ENCODE assay signal across 8 mouse cellular contexts in the genomic region with DNA sequence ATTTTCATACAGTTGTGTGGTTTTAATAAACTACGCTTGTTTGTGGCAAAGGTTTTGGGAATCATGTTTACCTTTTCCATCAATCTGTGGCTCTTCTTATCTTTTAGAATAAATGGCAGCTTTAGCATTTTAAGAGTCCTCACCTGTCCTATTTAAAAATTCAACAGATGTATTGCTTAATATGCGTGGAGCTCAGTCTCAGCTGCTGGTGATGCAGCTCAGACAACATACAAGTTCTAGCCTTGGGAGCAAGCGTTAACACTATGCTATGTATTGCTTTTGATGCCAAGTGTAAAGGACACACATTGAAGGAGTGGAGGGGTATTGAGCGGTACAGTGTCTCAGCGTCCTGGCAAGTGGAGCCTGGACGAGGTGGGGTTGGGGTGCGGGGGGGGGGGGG. TPM values are rescaled to one million over a fixed set of nuclear protein-coding genes. Genes with fewer than 3 reads are reported as not detected.
DNase-seq lines count a peak whose midpoint lies in the region; ATAC-seq and TF ChIP-seq lines count a peak whose summit lies in the region.

No protein-coding gene starts in this region.

- peak overlapping the region; percentile 98 for H3K4me2 ChIP-seq in CH12.LX (ENCODE audit: insufficient read depth, low read depth, poor library complexity, severe bottlenecking)
- H3K4me2 ChIP-seq in forebrain, embryonic 12.5 days = peak overlapping the region; percentile 60
- H3K4me2 ChIP-seq in liver, embryonic 15.5 days = peak overlapping the region; percentile 90

- peaks cover 24% of the 10 kb centered on the region for H3K4me1 ChIP-seq in erythroblast, embryonic 14.5 days (ENCODE audit: control insufficient read depth)
- H3K4me1 ChIP-seq in CH12.LX (ENCODE audit: control insufficient read depth in 1 of 2, insufficient read depth in 2 of 2) = peaks cover 0 to 19% of the 10 kb centered on the region in 2 experiments; a peak in 2 of 4 replicates
- peaks cover 18% of the 10 kb centered on the region for H3K4me1 ChIP-seq in forebrain, embryonic 12.5 days
- peaks cover 17% of the 10 kb centered on the region for H3K4me1 ChIP-seq in liver, embryonic 15.5 days (replicated peaks)

- H3K27ac ChIP-seq in CH12.LX (ENCODE audit: insufficient read depth, low read depth) = no peak overlapping the region
- no peak overlapping the region for H3K27ac ChIP-seq in forebrain, embryonic 12.5 days
- peak overlapping the region; percentile 87 for H3K27ac ChIP-seq in liver, embryonic 15.5 days (replicated peaks)

- no peak for TF ChIP-seq CTCF in CH12.LX (conservative IDR thresholded peaks at IDR 0.05 in 1 of 2, IDR thresholded peaks at IDR 0.05 in 1 of 2; ENCODE audit: low read depth in 2 of 2, low read length in 2 of 2)

- no peak for TF ChIP-seq EP300 in CH12.LX (IDR thresholded peaks at IDR 0.05; ENCODE audit: low read length)

- H3K4me3 ChIP-seq in erythroblast, embryonic 14.5 days (replicated peaks) = peak overlapping the region; percentile 87
- peak overlapping the region; percentile 64 to 100 (median 98) for H3K4me3 ChIP-seq in CH12.LX (replicated peaks in 1 of 3; ENCODE audit: low read depth in 2 of 3, low read length in 2 of 3, poor library complexity in 1 of 3)
- H3K4me3 ChIP-seq in forebrain, embryonic 12.5 days (replicated peaks) = peak overlapping the region; percentile 78
- H3K4me3 ChIP-seq in liver, embryonic 15.5 days (replicated peaks) = peak overlapping the region; percentile 85

- peaks cover 22% of the 10 kb centered on the region for H3K79me2 ChIP-seq in CH12.LX (replicated peaks; ENCODE audit: control insufficient read depth, extremely low read depth, insufficient read depth, poor library complexity, severe bottlenecking)

- WGBS in forebrain, embryonic 12.5 days = 15% methylated on average over 6 of the region's 7 CpGs
- WGBS in liver, embryonic 15.5 days (ENCODE audit: insufficient replicate concordance) = 2% methylated on average over 7 of the region's 7 CpGs

- TF ChIP-seq POLR2A in CH12.LX (IDR thresholded peaks at IDR 0.05; ENCODE audit: low read depth, low read length) = no peak

- no peak for ATAC-seq in erythroblast, adult 5-6 weeks (replicated peaks; ENCODE audit: low FRiP score, poor library complexity, severe bottlenecking)
- no peak for ATAC-seq in forebrain, embryonic 12.5 days (ENCODE audit: low FRiP score)
- no peak for ATAC-seq in liver, embryonic 15.5 days (ENCODE audit: insufficient read depth)

- peak overlapping the region; percentile 87 for H3K9ac ChIP-seq in CH12.LX (ENCODE audit: insufficient read depth, low read depth)
- H3K9ac ChIP-seq in forebrain, embryonic 12.5 days = peak overlapping the region; percentile 71
- peak overlapping the region; percentile 87 for H3K9ac ChIP-seq in liver, embryonic 15.5 days

- H3K27me3 ChIP-seq in erythroblast, embryonic 14.5 days (ENCODE audit: control insufficient read depth) = no peaks in the 10 kb centered on the region
- no peaks in the 10 kb centered on the region for H3K27me3 ChIP-seq in CH12.LX (replicated peaks)
- no peaks in the 10 kb centered on the region for H3K27me3 ChIP-seq in forebrain, embryonic 12.5 days
- H3K27me3 ChIP-seq in liver, embryonic 15.5 days = no peaks in the 10 kb centered on the region

- in situ Hi-C loops in CH12.LX (cut with MboI; ENCODE audit: low pct_ligation_motif_present, low pct_unique_long_range_greater_than_20kb, low sequenced_read_pairs) = loop anchor here (5.0 kb wide), 1 partner anchor 34 kb away; the partner anchor contains the start of gene Nr1d2

- TF ChIP-seq RAD21 in CH12.LX (IDR thresholded peaks at IDR 0.05; ENCODE audit: low read depth, low read length) = no peak

- H3K9me3 ChIP-seq in erythroblast, embryonic 14.5 days (ENCODE audit: control insufficient read depth, low read length) = no peaks in the 10 kb centered on the region
- H3K9me3 ChIP-seq in CH12.LX (replicated peaks; ENCODE audit: low read length) = no peaks in the 10 kb centered on the region
- no peaks in the 10 kb centered on the region for H3K9me3 ChIP-seq in forebrain, embryonic 12.5 days
- H3K9me3 ChIP-seq in liver, embryonic 15.5 days (replicated peaks) = no peaks in the 10 kb centered on the region

- dilution Hi-C loops in CH12.LX (cut with MboI; ENCODE audit: extremely low pct_ligation_motif_present, extremely low pct_unique_long_range_greater_than_20kb, low sequenced_read_pairs) = no loop called here

- H3K36me3 ChIP-seq in erythroblast, embryonic 14.5 days (ENCODE audit: control insufficient read depth) = peaks cover 34% of the 10 kb centered on the region
- peaks cover 20 to 42% of the 10 kb centered on the region in 2 experiments for H3K36me3 ChIP-seq in CH12.LX (replicated peaks in 1 of 2; ENCODE audit: control insufficient read depth in 1 of 2, insufficient read depth in 1 of 2, low read length in 1 of 2)
- peaks cover 20% of the 10 kb centered on the region for H3K36me3 ChIP-seq in forebrain, embryonic 12.5 days (replicated peaks)
- peaks cover 19% of the 10 kb centered on the region for H3K36me3 ChIP-seq in liver, embryonic 15.5 days (replicated peaks)

- DNase-seq in CH12.LX (ENCODE audit: extremely low read depth) = no peak
- DNase-seq in B cell, adult 2 months = no peak
- DNase-seq in urinary bladder, adult 18-20 months (ENCODE audit: low spot score in 2 of 2) = no peak
- DNase-seq in kidney, adult 11 months = no peak

TF ChIP-seq in CH12.LX, 34 proteins besides CTCF, POLR2A, EP300 and RAD21 (continues in another document):
- TF ChIP-seq PAX5 (IDR thresholded peaks at IDR 0.05; ENCODE audit: low read length) (no peak), MYC (IDR thresholded peaks at IDR 0.05; ENCODE audit: low read depth, low read length) (no peak), TCF12 (IDR thresholded peaks at IDR 0.05; ENCODE audit: low read depth, low read length) (no peak), SMC3 (IDR thresholded peaks at IDR 0.05; ENCODE audit: low read depth, low read length) (no peak), MXI1 (IDR thresholded peaks at IDR 0.05; ENCODE audit: low read depth, low read length) (no peak), ZC3H11A (IDR thresholded peaks at IDR 0.05; ENCODE audit: low read depth, low read length) (no peak), ELF1 (IDR thresholded peaks at IDR 0.05; ENCODE audit: low read depth, low read length) (no peak), ETS1 (conservative IDR thresholded peaks at IDR 0.05; ENCODE audit: low read depth, low read length) (no peak), POLR2AphosphoS2 (IDR thresholded peaks at IDR 0.05; ENCODE audit: low read depth, low read length) (no peak), MAZ (IDR thresholded peaks at IDR 0.05; ENCODE audit: low read depth, low read length) (no peak), ZKSCAN1 (IDR thresholded peaks at IDR 0.05; ENCODE audit: borderline replicate concordance, low read depth, low read length) (no peak), MEF2A (IDR thresholded peaks at IDR 0.05; ENCODE audit: borderline replicate concordance, low read depth, low read length) (no peak), E2F4 (IDR thresholded peaks at IDR 0.05; ENCODE audit: insufficient replicate concordance, low read depth, low read length) (no peak), ZMIZ1 (IDR thresholded peaks at IDR 0.05; ENCODE audit: low read depth, low read length) (no peak), NELFE (IDR thresholded peaks at IDR 0.05; ENCODE audit: low read depth, low read length) (no peak), UBTF (IDR thresholded peaks at IDR 0.05; ENCODE audit: low read depth, low read length) (no peak), CHD2 (IDR thresholded peaks at IDR 0.05; ENCODE audit: low read length) (no peak)

RNA-seq across cellular contexts. Expression of gene Rpl15, which starts 0.5 kb away (rescaled TPM):
- 18.6 and 34.1 TPM in 2 replicates for polyA plus RNA-seq in erythroblast, embryonic 14.5 days (2012)
- total RNA-seq in erythroblast, adult 5-6 weeks (2015; ENCODE audit: low replicate concordance) = 481 and 533 TPM in 2 replicates
- 416 and 508 TPM in 2 replicates for total RNA-seq in erythroblast, adult 5-6 weeks (2017; ENCODE audit: low replicate concordance)
- total RNA-seq in CH12.LX (2012; rRNA removed) (2,059 and 2,113 TPM in 2 replicates), CH12.LX (2014; rRNA removed) (2,291 and 2,467 TPM in 2 replicates)
- 753 and 1,059 TPM in 2 replicates for polyA plus RNA-seq in CH12.LX (2012; ENCODE audit: insufficient read length, low read depth)
- polyA plus RNA-seq in forebrain, embryonic 12.5 days (2016; fragmentation: Nextera tagmentation; extraction: Ambion mirVana) = 340 and 366 TPM in 2 replicates
- polyA plus RNA-seq in liver, embryonic 15.5 days (2015; fragmentation: Nextera tagmentation; extraction: Ambion mirVana) = 195 and 231 TPM in 2 replicates

RNA-seq across cellular contexts. Expression of gene Nkiras1, which starts 0.7 kb away (rescaled TPM):
- polyA plus RNA-seq in erythroblast, embryonic 14.5 days (2012) = 0.07 and 0.10 TPM in 2 replicates
- 0.21 TPM in 1 of 2 replicates, not detected in the other for total RNA-seq in erythroblast, adult 5-6 weeks (2015; ENCODE audit: low replicate concordance)
- 2.4 and 3.5 TPM in 2 replicates for total RNA-seq in erythroblast, adult 5-6 weeks (2017; ENCODE audit: low replicate concordance)
- total RNA-seq in CH12.LX (2012; rRNA removed) = 5.5 and 6.6 TPM in 2 replicates
- 9.2 and 10.7 TPM in 2 replicates for total RNA-seq in CH12.LX (2014; rRNA removed)
- polyA plus RNA-seq in CH12.LX (2012; ENCODE audit: insufficient read length, low read depth) = 9.8 and 12.5 TPM in 2 replicates
- polyA plus RNA-seq in forebrain, embryonic 12.5 days (2016; fragmentation: Nextera tagmentation; extraction: Ambion mirVana) = 17.5 and 19.3 TPM in 2 replicates
- 7.4 and 7.6 TPM in 2 replicates for polyA plus RNA-seq in liver, embryonic 15.5 days (2015; fragmentation: Nextera tagmentation; extraction: Ambion mirVana)

RNA-seq across cellular contexts. Expression of gene Nr1d2, which starts 32.7 kb away (rescaled TPM):
- not detected in 2 replicates for polyA plus RNA-seq in erythroblast, embryonic 14.5 days (2012)
- total RNA-seq in erythroblast, adult 5-6 weeks (2015; ENCODE audit: low replicate concordance) = 2.9 TPM in 1 of 2 replicates, not detected in the other
- total RNA-seq in erythroblast, adult 5-6 weeks (2017; ENCODE audit: low replicate concordance) = 2.0 and 2.5 TPM in 2 replicates
- total RNA-seq in CH12.LX (2012; rRNA removed) = 4.5 and 5.1 TPM in 2 replicates
- 8.4 and 9.3 TPM in 2 replicates for total RNA-seq in CH12.LX (2014; rRNA removed)
- 5.6 and 6.8 TPM in 2 replicates for polyA plus RNA-seq in CH12.LX (2012; ENCODE audit: insufficient read length, low read depth)
- 7.0 and 7.5 TPM in 2 replicates for polyA plus RNA-seq in forebrain, embryonic 12.5 days (2016; fragmentation: Nextera tagmentation; extraction: Ambion mirVana)
- 1.5 TPM in 2 replicates for polyA plus RNA-seq in liver, embryonic 15.5 days (2015; fragmentation: Nextera tagmentation; extraction: Ambion mirVana)

RNA-seq across cellular contexts. Expression of gene Ube2e1, which starts 60.0 kb away (rescaled TPM):
- 0.31 and 0.45 TPM in 2 replicates for polyA plus RNA-seq in erythroblast, embryonic 14.5 days (2012)
- 12.3 and 36.8 TPM in 2 replicates for total RNA-seq in erythroblast, adult 5-6 weeks (2015; ENCODE audit: low replicate concordance)
- 7.0 and 8.2 TPM in 2 replicates for total RNA-seq in erythroblast, adult 5-6 weeks (2017; ENCODE audit: low replicate concordance)
- 28.1 and 32.9 TPM in 2 replicates for total RNA-seq in CH12.LX (2012; rRNA removed)
- total RNA-seq in CH12.LX (2014; rRNA removed) = 178 and 183 TPM in 2 replicates
- 167 and 202 TPM in 2 replicates for polyA plus RNA-seq in CH12.LX (2012; ENCODE audit: insufficient read length, low read depth)
- polyA plus RNA-seq in forebrain, embryonic 12.5 days (2016; fragmentation: Nextera tagmentation; extraction: Ambion mirVana) = 175 and 177 TPM in 2 replicates
- 27.7 and 31.7 TPM in 2 replicates for polyA plus RNA-seq in liver, embryonic 15.5 days (2015; fragmentation: Nextera tagmentation; extraction: Ambion mirVana)
